Mouse (Mus musculus) embryonic facial prominence, embryonic 11.5 days (tissue): Measurements from ENCODE around the gene Crebrf. TPM values are rescaled to one million over a fixed set of nuclear protein-coding genes. Genes with fewer than 3 reads are reported as not detected.

ENCODE experiments used
- ATAC-seq: fragments of 200-750 bp; cut with Nextera tagmentation; replicated peaks from 2 replicates; pipeline ENCODE4 v1.8.0; 2017; ENCODE audit warnings: low read depth; ENCODE audit not compliant: insufficient number of reproducible peaks, low FRiP score, low TSS enrichment
- DNase-seq: peaks from one replicate; pipeline ENCODE4 v3.0.0-alpha.2; 2015; ENCODE audit warnings: low spot score
- H3K27ac ChIP-seq: fragments of 300-500 bp; sonication (generic); replicated peaks from 2 replicates; pipeline ENCODE4 v1.5.1; 2014; ENCODE audit warnings: mild to moderate bottlenecking, low read depth, low read length, control low read depth
- H3K27me3 ChIP-seq: fragments of 300-500 bp; sonication (generic); 2 replicates; pipeline ENCODE4 v1.6.1; 2014; ENCODE audit warnings: mild to moderate bottlenecking, low read length, moderate library complexity, mixed read lengths; ENCODE audit not compliant: control insufficient read depth, insufficient read depth
- H3K36me3 ChIP-seq: fragments of 300-500 bp; sonication (generic); replicated peaks from 2 replicates; pipeline ENCODE4 v1.6.1; 2014; ENCODE audit warnings: low read depth, mild to moderate bottlenecking, low read length, moderate library complexity, mixed read lengths; ENCODE audit not compliant: control insufficient read depth, insufficient read depth
- H3K4me1 ChIP-seq: fragments of 300-500 bp; sonication (generic); 2 replicates; pipeline ENCODE4 v1.6.1; 2014; ENCODE audit warnings: low read length, mixed read lengths; ENCODE audit not compliant: control insufficient read depth, insufficient read depth
- H3K4me2 ChIP-seq: fragments of 300-500 bp; sonication (generic); 2 replicates; pipeline ENCODE4 v1.6.1; 2014; ENCODE audit warnings: low read depth, mild to moderate bottlenecking, control low read depth, low read length, moderate library complexity
- H3K4me3 ChIP-seq: fragments of 300-500 bp; sonication (generic); 2 replicates; pipeline ENCODE4 v1.5.1; 2014; ENCODE audit warnings: low read depth, low read length, control low read depth
- H3K9ac ChIP-seq: fragments of 300-500 bp; sonication (generic); replicated peaks from 2 replicates; pipeline ENCODE4 v1.6.1; 2014; ENCODE audit warnings: mild to moderate bottlenecking, control low read depth, low read length
- H3K9me3 ChIP-seq: fragments of 300-500 bp; sonication (generic); replicated peaks from 2 replicates; pipeline ENCODE4 v1.6.1; 2016; ENCODE audit warnings: mild to moderate bottlenecking, low read length, inconsistent platforms, mixed read lengths; ENCODE audit not compliant: control insufficient read depth
- WGBS: fragments of 180-500 bp; shearing (Covaris S2); extraction: QIAGEN DNeasy Blood & Tissue Kit; methylation state at CpG from one replicate; pipeline ENCODE4 v1.1.7; 2014; 5-methylcytosine and 5-hydroxymethylcytosine counted together
- polyA plus RNA-seq: library from polyadenylated mRNA; unstranded; fragments of >200 nt; fragmentation: Nextera tagmentation; extraction: Ambion mirVana; gene quantifications from 2 replicates; pipeline ENCODE4 v1.2.1, GENCODE M21; 2014

Gene Crebrf
- polyA plus RNA-seq, 1 experiment from 2014 or later, result 3.5 TPM

GRCm38 (mm10) chr17:26826131-26826530 lies 110.7 kb downstream of the Crebrf start:
- no peak overlapping the region for H3K4me3 ChIP-seq
- DNase-seq (no peak), ATAC-seq (no peak)
- no peak overlapping the region for H3K4me2 ChIP-seq
- H3K9me3 ChIP-seq, result no peaks in the 10 kb centered on the region
- no peak overlapping the region for H3K9ac ChIP-seq
- H3K27ac ChIP-seq, result no peak overlapping the region
- H3K36me3 ChIP-seq, result no peaks in the 10 kb centered on the region
- H3K4me1 ChIP-seq, result no peaks in the 10 kb centered on the region
- no peaks in the 10 kb centered on the region; the same call in 1 of the 2 replicates for H3K27me3 ChIP-seq
- WGBS, result 74% methylated on average over 16 of the region's 17 CpGs

Other genes starting within 250 kb of the Crebrf start
- gene Ergic1, start 154.2 kb upstream of the Crebrf start, polyA plus RNA-seq, result 133 and 138 TPM in 2 replicates
- 25.4 and 27.5 TPM in 2 replicates for gene Dusp1, start 153.5 kb upstream of the Crebrf start, polyA plus RNA-seq
- 122 and 128 TPM in 2 replicates for gene Atp6v0e, start 52.4 kb upstream of the Crebrf start, polyA plus RNA-seq
- 52.4 and 54.2 TPM in 2 replicates for gene Bnip1, start 65.4 kb downstream of the Crebrf start, polyA plus RNA-seq
- gene Nkx2-5, start 129.4 kb downstream of the Crebrf start, polyA plus RNA-seq, result 1.8 and 2.2 TPM in 2 replicates
- gene Kifc5b, start 201.4 kb downstream of the Crebrf start, polyA plus RNA-seq, result 3.9 and 5.6 TPM in 2 replicates
- gene Phf1, start 217.4 kb downstream of the Crebrf start, polyA plus RNA-seq, result 3.7 TPM in 2 replicates
- gene Cuta, start 223.9 kb downstream of the Crebrf start, polyA plus RNA-seq, result 153 and 163 TPM in 2 replicates
- gene Syngap1, start 225.6 kb downstream of the Crebrf start, polyA plus RNA-seq, result 2.3 and 2.8 TPM in 2 replicates